ENCODE assay signal across 1 mouse cellular context in genomic region chr8:71307371-71307770, GRCm38 (mm10).
TF ChIP-seq lines count a peak whose summit lies in the region.

No protein-coding gene starts in this region.

TF ChIP-seq in MEL, 35 proteins besides CTCF, POLR2A, EP300 and RAD21:
- TF ChIP-seq CHD1 (IDR thresholded peaks at IDR 0.05; ENCODE audit: low read depth, low read length) (no peak), TCF12 (IDR thresholded peaks at IDR 0.05; ENCODE audit: low read depth, low read length) (peak; percentile 56; the same call in 1 of the 2 replicates), ZKSCAN1 (IDR thresholded peaks at IDR 0.05; ENCODE audit: low read depth, low read length) (no peak), RCOR1 (IDR thresholded peaks at IDR 0.05; ENCODE audit: low read depth, low read length) (peak; percentile 88; the same call in 1 of the 2 replicates), SIN3A (IDR thresholded peaks at IDR 0.05; ENCODE audit: low read length) (no peak), GATA1 (IDR thresholded peaks at IDR 0.05; ENCODE audit: low read depth, low read length) (no peak; the same call in 1 of the 2 replicates), MAZ (IDR thresholded peaks at IDR 0.05; ENCODE audit: low read depth, low read length) (no peak), UBTF (IDR thresholded peaks at IDR 0.05; ENCODE audit: borderline replicate concordance, insufficient read depth, low read depth, low read length) (no peak)
